Mouse (Mus musculus) liver, embryonic 14.5 days (tissue): ENCODE data around the gene Gm38392. TPM values are rescaled to one million over a fixed set of nuclear protein-coding genes. Genes with fewer than 3 reads are reported as not detected.

Source experiments
- ATAC-seq: fragments of 200-750 bp; cut with Nextera tagmentation; 2 replicates; pipeline ENCODE4 v1.8.0; 2017; ENCODE audit warnings: moderate number of reproducible peaks, mild to moderate bottlenecking, moderate library complexity; ENCODE audit not compliant: insufficient read depth
- DNase-seq, 3 experiments: peaks; one replicate each; pipeline ENCODE4 v3.0.0-alpha.2; 2012 to 2013; ENCODE audit warnings: low read depth in 3 of 3, low spot score in 3 of 3
- H3K27ac ChIP-seq: fragments of 300-500 bp; sonication (generic); 2 replicates; pipeline ENCODE4 v1.5.1; 2014; ENCODE audit warnings: moderate library complexity, mild to moderate bottlenecking, control low read depth, inconsistent platforms
- H3K27me3 ChIP-seq: fragments of 300-500 bp; sonication (generic); 2 replicates; pipeline ENCODE4 v1.6.1; 2014; ENCODE audit warnings: mild to moderate bottlenecking, low read length, moderate library complexity; ENCODE audit not compliant: control insufficient read depth, insufficient read depth
- H3K36me3 ChIP-seq: fragments of 300-500 bp; sonication (generic); replicated peaks from 2 replicates; pipeline ENCODE4 v1.6.1; 2014; ENCODE audit warnings: low read depth; ENCODE audit not compliant: control insufficient read depth, insufficient read depth
- H3K4me1 ChIP-seq, 2 experiments: fragments of 200-500 bp in 1 of 2; fragments of 300-500 bp in 1 of 2; sonication (generic) in 1 of 2; replicated peaks; 2 replicates each; pipeline ENCODE4 v1.6.1; 2012 to 2014; ENCODE audit warnings: antibody characterized with exemption in 1 of 2, inconsistent platforms in 1 of 2, low read length in 1 of 2; ENCODE audit not compliant: control insufficient read depth in 2 of 2, insufficient read depth in 2 of 2
- H3K4me2 ChIP-seq: fragments of 300-500 bp; sonication (generic); 2 replicates; pipeline ENCODE4 v1.6.1; 2014; ENCODE audit warnings: low read depth, mild to moderate bottlenecking, control low read depth, moderate library complexity
- H3K4me3 ChIP-seq, 2 experiments: fragments of 200-500 bp in 1 of 2; fragments of 300-500 bp in 1 of 2; sonication (generic) in 1 of 2; 2 replicates each; pipeline ENCODE4 v1.5.1; 2012 to 2014; ENCODE audit warnings: low read depth in 2 of 2, low read length in 2 of 2, mild to moderate bottlenecking in 2 of 2, control low read depth in 1 of 2, inconsistent platforms in 1 of 2, moderate library complexity in 1 of 2; ENCODE audit not compliant: insufficient read depth in 1 of 2
- H3K9ac ChIP-seq: fragments of 300-500 bp; sonication (generic); replicated peaks from 2 replicates; pipeline ENCODE4 v1.6.1; 2014; ENCODE audit warnings: mild to moderate bottlenecking, control low read depth, moderate library complexity
- H3K9me3 ChIP-seq: fragments of 300-500 bp; sonication (generic); 2 replicates; pipeline ENCODE4 v1.6.1; 2016; ENCODE audit warnings: low read length, mixed read lengths; ENCODE audit not compliant: control insufficient read depth
- CTCF ChIP-seq: IDR thresholded peaks from 2 replicates; pipeline ENCODE4 v1.5.1; 2016; ENCODE audit warnings: antibody characterized with exemption, low read depth, control low read depth
- EP300 ChIP-seq: IDR thresholded peaks from 2 replicates; pipeline ENCODE4 v1.6.1; 2016; ENCODE audit warnings: antibody characterized with exemption, low read depth
- WGBS: fragments of 180-500 bp; shearing (Covaris S2); extraction: QIAGEN DNeasy Blood & Tissue Kit; methylation state at CpG from one replicate; pipeline ENCODE4 v1.1.7; 2014; ENCODE audit not compliant: insufficient replicate concordance; 5-methylcytosine and 5-hydroxymethylcytosine counted together
- polyA plus RNA-seq, 2 experiments: library from polyadenylated mRNA; depleted of rRNA in 1 of 2; stranded (reverse) in 1 of 2; unstranded in 1 of 2; fragments of >200 nt; fragmentation: Nextera tagmentation in 1 of 2; extraction: Ambion mirVana in 1 of 2; gene quantifications; 2 replicates each; pipeline versions ENCODE4 v1.2.1 to v1.2.3; 2012 to 2014

Gene Gm38392
- polyA plus RNA-seq, 2 experiments, result not detected

- peak overlapping the region in 1 of 2 experiments; percentile 78; a peak in 2 of 4 replicates for H3K4me3 ChIP-seq
- peak in 1 of 3 experiments; percentile 47 for DNase-seq
- peaks cover 32% of the 10 kb centered on the region in 2 experiments for H3K4me1 ChIP-seq
- peak overlapping the region; percentile 86 for H3K9ac ChIP-seq
- WGBS, result 54% methylated on average over 12 of the region's 12 CpGs
- H3K27ac ChIP-seq, result peak overlapping the region; percentile 97
- ATAC-seq, result no peak
- peak overlapping the region; percentile 94 for H3K4me2 ChIP-seq
- TF ChIP-seq CTCF (no peak), EP300 (no peak)
- no peaks in the 10 kb centered on the region for H3K9me3 ChIP-seq
- H3K36me3 ChIP-seq, result no peaks in the 10 kb centered on the region
- no peaks in the 10 kb centered on the region for H3K27me3 ChIP-seq
Measured at GRCm38 (mm10) chr3:88334029-88334658, 47.1 kb upstream of the Gm38392 start.

GRCm38 (mm10) chr3:88331282-88331681, 44.3 kb upstream of the Gm38392 start:
- peaks cover 11 to 14% of the 10 kb centered on the region in 2 experiments for H3K4me1 ChIP-seq
- H3K27ac ChIP-seq, result no peak overlapping the region
- H3K9me3 ChIP-seq, result no peaks in the 10 kb centered on the region
- ATAC-seq, result no peak
- peak; percentile 56 to 60 (median 57) for DNase-seq
- no peak for TF ChIP-seq EP300
- peak; percentile 91 for TF ChIP-seq CTCF
- H3K9ac ChIP-seq, result no peak overlapping the region
- 15% methylated on average over 2 of the region's 2 CpGs for WGBS
- no peak overlapping the region for H3K4me3 ChIP-seq
- no peaks in the 10 kb centered on the region for H3K27me3 ChIP-seq
- no peaks in the 10 kb centered on the region for H3K36me3 ChIP-seq
- H3K4me2 ChIP-seq, result no peak overlapping the region

- no peaks in the 10 kb centered on the region for H3K27me3 ChIP-seq
- H3K9ac ChIP-seq, result no peak overlapping the region
- TF ChIP-seq EP300, result no peak
- TF ChIP-seq CTCF, result no peak
- no peaks in the 10 kb centered on the region for H3K9me3 ChIP-seq
- H3K27ac ChIP-seq, result no peak overlapping the region
- ATAC-seq, result no peak
- H3K4me2 ChIP-seq, result no peak overlapping the region
- no peaks in the 10 kb centered on the region for H3K36me3 ChIP-seq
- 67% methylated on average over 5 of the region's 5 CpGs for WGBS
- H3K4me1 ChIP-seq, result peaks cover 0 to 8% of the 10 kb centered on the region in 2 experiments; a peak in 3 of 4 replicates
- no peak overlapping the region for H3K4me3 ChIP-seq
- DNase-seq, result no peak
Measured at GRCm38 (mm10) chr3:88328956-88329355, 41.9 kb upstream of the Gm38392 start.

DNA sequence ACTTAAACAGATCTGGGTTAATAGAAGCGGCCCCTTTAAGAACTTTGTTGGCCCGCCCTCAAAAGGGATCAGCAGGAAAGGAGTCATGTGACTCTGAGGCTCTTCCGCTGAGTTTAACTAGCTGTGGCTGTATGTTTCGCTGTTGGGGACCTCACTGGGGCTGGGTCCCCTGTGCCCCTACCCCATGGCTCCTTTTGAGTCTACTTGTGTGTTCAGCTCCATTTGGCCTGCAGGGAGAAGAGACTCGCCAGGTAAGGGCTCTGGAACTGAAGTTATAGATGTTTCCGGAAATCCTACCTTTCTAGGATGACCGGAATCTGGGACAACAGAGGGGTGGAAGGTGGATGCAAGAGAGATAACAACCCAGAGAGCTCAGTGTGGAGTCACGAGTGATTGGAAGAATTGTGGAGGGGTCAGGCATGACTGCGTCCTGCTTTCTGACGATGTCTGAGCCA, 38.0 kb upstream of the Gm38392 start, which contains the start of gene Glmp:
Gene Glmp, plus strand, starts transcription at position 73 of the 455 bp plus-strand sequence.
- H3K36me3 ChIP-seq, result peaks cover 25% of the 10 kb centered on the region
- 2% methylated on average over 10 of the region's 10 CpGs for WGBS

DNA sequence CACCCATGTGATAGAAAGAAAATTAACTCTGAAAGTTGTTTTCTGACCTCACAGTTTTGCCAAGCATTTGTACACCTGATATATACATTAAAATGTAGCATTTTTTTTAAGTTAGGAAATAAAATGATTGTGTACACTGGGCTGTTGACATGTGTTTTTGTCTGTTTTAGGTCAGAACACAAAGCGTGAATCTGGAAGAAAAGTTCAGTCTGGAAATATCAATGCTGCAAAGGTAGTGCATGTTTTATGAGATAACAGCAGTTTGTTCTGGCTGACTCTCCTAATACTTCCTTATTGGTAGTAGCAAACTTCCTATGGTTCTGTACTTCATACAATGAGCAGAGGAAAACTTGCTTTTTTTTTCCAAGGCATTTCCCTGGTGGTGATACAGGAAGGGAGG, 12.2 kb upstream of the Gm38392 start:
- Histone ChIP-seq H3K9me3 (no peaks in the 10 kb centered on the region), H3K4me1 (peaks cover 14 to 24% of the 10 kb centered on the region in 2 experiments), H3K4me3 (no peak overlapping the region; a peak in 1 of 4 replicates), H3K27ac (no peak overlapping the region), H3K4me2 (peak overlapping the region; percentile 98), H3K36me3 (peaks cover 38% of the 10 kb centered on the region), H3K27me3 (no peaks in the 10 kb centered on the region), H3K9ac (no peak overlapping the region)
- WGBS, result 16% methylated on average over 1 of the region's 1 CpGs
- TF ChIP-seq CTCF (no peak), EP300 (no peak)
- DNase-seq (no peak), ATAC-seq (no peak)

More for the DNA sequence above, 38.0 kb upstream of the Gm38392 start, which contains the start of gene Glmp:
- Histone ChIP-seq H3K4me2 (peak within 1 kb of the TSS; percentile 80), H3K27me3 (no peaks in the 10 kb centered on the region), H3K4me3 (peak within 1 kb of the TSS; percentile 80 to 97), H3K4me1 (peaks cover 0 to 6% of the 10 kb centered on the region in 2 experiments; a peak in 3 of 4 replicates), H3K9me3 (no peaks in the 10 kb centered on the region), H3K9ac (peak within 1 kb of the TSS; percentile 83), H3K27ac (peak within 1 kb of the TSS; percentile 42)
- ATAC-seq (peak; percentile 79), DNase-seq (peak; percentile 60 to 63 (median 60))
- TF ChIP-seq CTCF, result no peak
- TF ChIP-seq EP300, result no peak
